Mouse (Mus musculus) heart, embryonic 11.5 days (tissue): ENCODE measurements around the gene Ubl4a. TPM values are rescaled to one million over a fixed set of nuclear protein-coding genes. Genes with fewer than 3 reads are reported as not detected.
A peak's percentile ranks its signal among the peaks of the same experiment; 100 is the strongest.
"Not testable (repeated sequence)": the region's sequence is repeated elsewhere in the genome, so short reads cannot be mapped to it uniquely, and the experiment has no call there.

Experiments used
- ATAC-seq: fragments of 200-750 bp; cut with Nextera tagmentation; replicated peaks from 2 replicates; pipeline ENCODE4 v1.8.0; 2017; ENCODE audit warnings: moderate library complexity; ENCODE audit not compliant: insufficient number of reproducible peaks, low FRiP score, low TSS enrichment
- H3K27ac ChIP-seq: fragments of 300-500 bp; sonication (generic); 2 replicates; pipeline ENCODE4 v1.5.1; 2014; ENCODE audit warnings: mild to moderate bottlenecking, low read depth, low read length
- H3K27me3 ChIP-seq: fragments of 300-500 bp; sonication (generic); 2 replicates; pipeline ENCODE4 v1.6.1; 2014; ENCODE audit warnings: mild to moderate bottlenecking, low read length, mixed read lengths; ENCODE audit not compliant: control insufficient read depth, insufficient read depth
- H3K36me3 ChIP-seq: fragments of 300-500 bp; sonication (generic); 2 replicates; pipeline ENCODE4 v1.6.1; 2014; ENCODE audit warnings: mild to moderate bottlenecking, low read length, moderate library complexity, mixed read lengths; ENCODE audit not compliant: control insufficient read depth, insufficient read depth
- H3K4me1 ChIP-seq: fragments of 300-500 bp; sonication (generic); 2 replicates; pipeline ENCODE4 v1.6.1; 2014; ENCODE audit warnings: low read length; ENCODE audit not compliant: control insufficient read depth, insufficient read depth
- H3K4me2 ChIP-seq: fragments of 300-500 bp; sonication (generic); 2 replicates; pipeline ENCODE4 v1.6.1; 2014; ENCODE audit warnings: mild to moderate bottlenecking, moderate library complexity
- H3K4me3 ChIP-seq: fragments of 300-500 bp; sonication (generic); 2 replicates; pipeline ENCODE4 v1.5.1; 2014; ENCODE audit warnings: low read depth, low read length
- H3K9ac ChIP-seq: fragments of 300-500 bp; sonication (generic); 2 replicates; pipeline ENCODE4 v1.6.1; 2014; ENCODE audit warnings: mild to moderate bottlenecking, low read depth, low read length, moderate library complexity
- H3K9me3 ChIP-seq: fragments of 300-500 bp; sonication (generic); replicated peaks from 2 replicates; pipeline ENCODE4 v1.6.1; 2016; ENCODE audit warnings: low read length; ENCODE audit not compliant: control insufficient read depth
- WGBS: fragments of 180-500 bp; shearing (Covaris S2); extraction: QIAGEN DNeasy Blood & Tissue Kit; methylation state at CpG from one replicate; pipeline ENCODE4 v1.1.7; 2014; ENCODE audit not compliant: insufficient replicate concordance; 5-methylcytosine and 5-hydroxymethylcytosine counted together
- polyA plus RNA-seq: library from polyadenylated mRNA; unstranded; fragments of >200 nt; fragmentation: Nextera tagmentation; extraction: Ambion mirVana; gene quantifications from 2 replicates; pipeline ENCODE4 v1.2.1, GENCODE M21; 2014

The Ubl4a gene
- polyA plus RNA-seq, 1 experiment from 2014 or later: 71.0 TPM

DNA sequence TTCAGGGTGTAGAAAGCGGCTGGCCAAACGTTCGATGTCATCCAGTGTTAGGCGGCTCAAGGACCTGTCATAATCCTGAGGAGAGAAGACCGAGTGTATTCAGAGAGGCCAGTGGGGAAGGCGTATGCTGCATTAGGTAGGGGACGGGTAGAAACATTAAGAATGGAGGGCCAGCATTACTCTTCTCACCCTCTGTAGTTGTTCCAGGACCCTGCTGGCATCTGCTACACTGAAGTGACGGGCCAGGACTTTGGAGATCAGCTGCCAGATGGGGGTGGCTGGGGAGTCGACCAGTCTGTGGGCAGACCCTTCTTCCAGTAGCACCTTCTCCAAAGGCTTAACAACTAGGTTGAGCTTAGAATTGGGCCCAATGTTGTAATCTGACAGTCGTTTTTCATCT lies 5.5 kb downstream of the Ubl4a start:
- ATAC-seq: no peak
- peak overlapping the region; percentile 68 for H3K4me2 ChIP-seq
- no peaks in the 10 kb centered on the region for H3K36me3 ChIP-seq
- H3K27ac ChIP-seq: no peak overlapping the region
- no peaks in the 10 kb centered on the region; the same call in 1 of the 2 replicates for H3K4me1 ChIP-seq
- peak overlapping the region; percentile 87 for H3K9ac ChIP-seq
- H3K9me3 ChIP-seq: no peaks in the 10 kb centered on the region
- no peaks in the 10 kb centered on the region for H3K27me3 ChIP-seq
- H3K4me3 ChIP-seq: peak overlapping the region; percentile 65
- 63% methylated on average over 10 of the region's 10 CpGs for WGBS

DNA sequence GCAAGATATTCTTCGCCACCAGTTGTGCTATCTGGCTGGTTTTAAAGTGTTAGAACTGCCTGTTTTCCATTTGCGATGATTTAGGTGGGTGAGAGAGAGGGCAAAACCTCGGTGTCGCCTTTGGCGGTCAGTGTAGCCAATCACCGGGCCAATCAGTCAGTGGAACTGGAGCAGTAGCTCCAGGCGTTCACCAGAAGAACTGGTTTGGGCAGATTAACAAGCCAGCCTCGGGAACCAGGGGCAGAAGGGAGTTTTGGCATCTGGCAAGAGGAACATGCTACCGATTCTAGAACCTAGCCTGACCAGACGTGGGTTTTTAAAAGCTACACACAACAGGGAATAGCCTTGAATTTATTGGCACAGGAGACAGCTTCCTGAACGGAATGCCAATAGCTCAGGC lies 13.8 kb downstream of the Ubl4a start:
- Histone ChIP-seq H3K4me1 (no peaks in the 10 kb centered on the region), H3K27ac (no peak overlapping the region), H3K9me3 (no peaks in the 10 kb centered on the region), H3K27me3 (no peaks in the 10 kb centered on the region), H3K36me3 (no peaks in the 10 kb centered on the region), H3K4me2 (no peak overlapping the region), H3K9ac (no peak overlapping the region), H3K4me3 (no peak overlapping the region)
- 41% methylated on average over 11 of the region's 11 CpGs for WGBS
- ATAC-seq: no peak

DNA sequence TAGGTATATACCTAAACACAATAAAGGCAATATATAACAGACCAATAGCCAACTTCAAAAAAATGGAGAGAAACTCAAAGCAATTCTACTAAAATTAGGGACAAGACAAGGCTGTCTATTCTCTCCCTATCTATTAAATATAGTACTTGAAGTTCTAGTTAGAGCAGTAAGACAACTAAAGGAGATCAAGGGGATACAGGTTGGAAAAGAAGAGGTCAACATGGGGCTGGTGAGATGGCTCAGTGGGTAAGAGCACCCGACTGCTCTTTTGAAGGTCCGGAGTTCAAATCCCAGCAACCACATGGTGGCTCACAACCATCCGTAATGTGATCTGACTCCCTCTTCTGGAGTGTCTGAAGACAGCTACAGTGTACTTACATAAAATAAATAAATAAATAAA lies 15.9 kb downstream of the Ubl4a start:
- H3K9me3 ChIP-seq, H3K4me1 ChIP-seq, H3K4me2 ChIP-seq, ATAC-seq, H3K27me3 ChIP-seq, H3K36me3 ChIP-seq, H3K4me3 ChIP-seq, H3K9ac ChIP-seq, H3K27ac ChIP-seq: not testable (repeated sequence)
- 65% methylated on average over 3 of the region's 3 CpGs for WGBS

DNA sequence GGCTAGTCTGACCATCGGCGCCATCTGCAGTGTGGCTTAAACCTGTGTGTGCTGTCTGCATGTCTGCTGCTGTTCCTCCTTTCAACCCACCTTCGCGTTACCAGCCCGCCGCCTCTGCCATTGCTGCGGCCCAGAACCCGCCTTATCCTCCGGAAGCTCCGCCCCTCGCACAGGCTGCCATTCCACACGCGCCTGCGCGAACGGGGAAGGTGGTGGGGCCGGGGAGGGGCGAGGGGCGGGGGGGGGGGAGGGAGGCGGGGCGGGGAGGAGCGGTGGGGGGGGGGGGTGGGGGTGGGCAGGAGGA lies 19.6 kb downstream of the Ubl4a start, which contains the start of gene Lage3:
Lage3 (minus strand) TSS at position 152 of the 304 bp plus-strand sequence.
- peak within 1 kb of the TSS; percentile 68 for H3K4me2 ChIP-seq
- H3K4me3 ChIP-seq: peak within 1 kb of the TSS; percentile 50
- no peaks in the 10 kb centered on the region for H3K27me3 ChIP-seq
- no peaks in the 10 kb centered on the region for H3K9me3 ChIP-seq
- ATAC-seq: 0 out of 2 replicates have a peak, but pooled peaks have one; percentile 65
- H3K9ac ChIP-seq: peak within 1 kb of the TSS; percentile 72
- 18% methylated on average over 9 of the region's 22 CpGs for WGBS
- no peaks in the 10 kb centered on the region for H3K4me1 ChIP-seq
- H3K27ac ChIP-seq: peak within 1 kb of the TSS; percentile 15; the same call in 1 of the 2 replicates
- H3K36me3 ChIP-seq: no peaks in the 10 kb centered on the region

DNA sequence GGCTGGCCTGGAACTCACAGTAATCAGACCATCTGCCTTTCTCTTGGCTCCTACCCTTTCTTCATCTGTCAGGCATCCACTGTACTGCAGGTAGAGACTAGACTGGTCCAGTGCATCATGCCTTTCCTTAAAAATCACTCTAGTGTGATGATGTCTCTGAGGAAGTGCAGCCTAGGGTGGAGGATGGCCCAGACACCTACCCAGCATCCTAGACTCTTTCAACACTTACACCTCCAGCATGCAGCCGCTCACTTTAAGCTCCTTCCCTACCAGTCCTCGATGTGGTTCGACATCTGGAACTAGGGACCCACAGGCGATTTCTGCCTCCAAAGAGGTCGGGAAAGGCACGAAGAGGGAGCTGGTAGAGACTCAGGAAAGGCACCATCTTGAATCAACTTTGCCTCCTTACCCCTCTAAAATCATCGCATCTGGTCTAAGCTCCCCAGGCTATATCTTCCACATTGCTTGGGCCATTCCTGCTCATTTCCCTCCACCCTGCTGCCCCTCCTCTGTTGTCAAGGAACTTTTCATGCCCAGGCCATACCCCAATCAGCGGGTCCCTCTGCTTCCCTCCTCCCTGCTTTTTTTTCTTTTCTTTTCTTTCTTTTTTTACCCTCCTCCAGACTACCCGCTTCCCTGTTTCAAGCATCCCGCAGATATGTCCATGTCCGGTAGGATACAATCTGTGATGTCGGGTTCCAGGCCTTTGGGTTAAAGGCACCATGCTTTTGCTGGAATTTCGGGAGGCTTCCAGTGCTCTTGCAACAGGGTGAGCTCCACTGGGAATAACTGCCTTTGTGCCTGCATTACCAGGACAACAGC lies 20.2 kb downstream of the Ubl4a start:
- peak overlapping the region; percentile 50 for H3K4me3 ChIP-seq
- WGBS: 19% methylated on average over 13 of the region's 13 CpGs
- peak overlapping the region; percentile 72 for H3K9ac ChIP-seq
- 0 out of 2 replicates have a peak, but pooled peaks have one; percentile 10 for ATAC-seq
- H3K4me1 ChIP-seq: no peaks in the 10 kb centered on the region
- no peaks in the 10 kb centered on the region for H3K36me3 ChIP-seq
- no peaks in the 10 kb centered on the region for H3K27me3 ChIP-seq
- H3K9me3 ChIP-seq: no peaks in the 10 kb centered on the region
- peak overlapping the region; percentile 68 for H3K4me2 ChIP-seq
- H3K27ac ChIP-seq: peak overlapping the region; percentile 15; the same call in 1 of the 2 replicates

DNA sequence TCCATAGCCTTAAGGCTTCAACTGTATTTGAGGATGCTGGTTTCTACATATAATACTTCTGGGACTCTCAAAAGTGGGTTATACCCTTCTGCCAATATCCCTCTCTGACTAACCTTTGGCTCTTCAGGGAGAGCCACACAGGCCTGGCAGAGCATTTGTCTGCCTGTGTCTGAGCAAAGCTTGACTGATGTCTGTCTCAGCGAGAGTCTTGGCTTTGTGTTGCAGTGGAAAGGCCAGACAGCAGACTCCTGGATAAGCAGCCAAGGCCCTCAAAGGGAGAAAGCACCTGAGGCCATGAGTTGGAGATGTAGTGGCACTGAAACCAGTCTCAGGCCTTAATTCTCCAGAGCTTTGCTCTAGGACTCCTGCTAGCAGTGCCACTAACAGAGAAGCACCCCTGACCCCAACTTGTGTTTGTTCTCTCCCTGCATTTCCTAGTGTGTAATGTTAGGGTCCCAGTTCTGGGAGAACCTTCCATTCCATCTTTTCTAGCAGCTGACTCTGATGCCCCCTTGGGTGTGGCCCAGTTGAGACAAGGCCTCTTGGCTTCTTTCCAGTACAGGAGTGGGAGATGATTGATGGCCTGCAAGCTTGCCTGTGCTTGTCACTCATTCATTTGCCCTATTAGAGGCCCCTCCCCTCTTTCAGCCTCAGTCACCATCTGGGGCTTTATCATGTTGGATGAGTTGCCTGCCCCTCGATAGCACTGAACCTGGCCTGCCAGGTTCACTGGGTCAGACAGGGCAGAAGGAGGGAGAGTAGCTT lies 42.7 kb downstream of the Ubl4a start:
- Histone ChIP-seq H3K27ac (no peak overlapping the region), H3K4me2 (peak overlapping the region; percentile 70), H3K9ac (no peak overlapping the region)

DNA sequence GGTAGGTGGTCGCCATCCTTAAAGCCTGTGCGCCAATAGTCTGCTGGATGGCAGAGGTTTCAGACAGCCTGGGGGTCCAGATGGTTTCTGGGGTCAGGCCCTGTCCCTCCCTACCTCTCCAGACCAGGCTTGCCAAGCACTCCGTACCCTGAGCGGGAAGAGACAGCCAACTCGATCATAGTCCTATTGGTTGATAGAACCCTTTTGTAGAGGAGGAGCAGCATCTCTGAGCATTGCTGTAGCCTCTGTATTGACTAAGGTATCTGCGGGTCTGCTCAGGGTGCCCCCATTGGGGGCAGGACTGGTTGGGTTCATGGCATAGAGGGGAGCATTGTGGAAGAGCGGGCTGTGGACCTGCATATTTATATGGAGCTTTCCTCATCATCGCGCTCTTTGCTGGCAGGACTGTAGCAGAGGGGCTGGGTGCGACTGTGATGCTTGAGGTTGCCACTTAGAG lies 43.8 kb downstream of the Ubl4a start:
- H3K36me3 ChIP-seq: no peaks in the 10 kb centered on the region
- H3K27ac ChIP-seq: no peak overlapping the region
- H3K9ac ChIP-seq: peak overlapping the region; percentile 78
- H3K4me2 ChIP-seq: peak overlapping the region; percentile 70
- H3K27me3 ChIP-seq: 0 out of 2 replicates have a peak, but pooled peaks cover 4% of the 10 kb centered on the region
- peak overlapping the region; percentile 45 for H3K4me3 ChIP-seq
- H3K9me3 ChIP-seq: no peaks in the 10 kb centered on the region
- no peak for ATAC-seq
- H3K4me1 ChIP-seq: no peaks in the 10 kb centered on the region
- WGBS: 26% methylated on average over 10 of the region's 10 CpGs

More for the DNA sequence above, 42.7 kb downstream of the Ubl4a start:
- no peak overlapping the region for H3K4me3 ChIP-seq
- H3K9me3 ChIP-seq: no peaks in the 10 kb centered on the region
- no peaks in the 10 kb centered on the region for H3K4me1 ChIP-seq
- no peaks in the 10 kb centered on the region for H3K36me3 ChIP-seq
- 0 out of 2 replicates have a peak, but pooled peaks cover 4% of the 10 kb centered on the region for H3K27me3 ChIP-seq
- ATAC-seq: no peak
- 26% methylated on average over 2 of the region's 2 CpGs for WGBS

DNA sequence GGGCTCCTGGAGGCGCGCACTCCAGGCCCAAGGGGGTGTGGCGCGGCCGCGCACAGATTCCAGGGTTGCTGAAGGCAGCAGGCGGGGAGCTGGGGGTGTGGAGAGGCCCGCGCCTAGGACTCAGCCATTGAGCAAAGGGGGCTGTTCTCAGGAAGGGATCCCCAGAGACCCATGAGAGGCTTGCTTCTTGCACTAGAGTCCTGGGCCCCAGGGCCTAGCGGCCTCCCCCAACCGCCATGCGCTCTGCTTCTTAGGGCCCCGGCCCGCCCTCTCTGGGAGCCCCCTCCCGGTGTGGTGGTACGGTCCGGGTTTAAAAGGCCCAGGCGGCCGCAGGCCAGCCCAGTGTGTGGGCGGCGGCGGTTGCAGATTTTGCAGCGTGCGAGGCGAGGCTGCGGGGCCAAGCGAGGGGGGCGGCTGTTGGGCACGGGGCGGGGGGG lies 44.3 kb downstream of the Ubl4a start, which contains the start of gene Plxna3:
Plxna3 (plus strand) TSS at position 342 of the 437 bp plus-strand sequence.
- peak; percentile 85 for ATAC-seq
- peak within 1 kb of the TSS; percentile 78 for H3K9ac ChIP-seq
- H3K4me2 ChIP-seq: peak within 1 kb of the TSS; percentile 70
- 7% methylated on average over 16 of the region's 30 CpGs for WGBS
- H3K27me3 ChIP-seq: 0 out of 2 replicates have a peak, but pooled peaks cover 4% of the 10 kb centered on the region
- no peaks in the 10 kb centered on the region for H3K4me1 ChIP-seq
- H3K36me3 ChIP-seq: no peaks in the 10 kb centered on the region
- no peaks in the 10 kb centered on the region for H3K9me3 ChIP-seq
- peak within 1 kb of the TSS; percentile 45 for H3K4me3 ChIP-seq
- H3K27ac ChIP-seq: no peak within 1 kb of the TSS
